Mouse (Mus musculus): ENCODE data around the gene Catsperg2. TPM values are rescaled to one million over a fixed set of nuclear protein-coding genes. Genes with fewer than 3 reads are reported as not detected.
A peak's percentile ranks its signal among the peaks of the same experiment; 100 is the strongest.

Gene Catsperg2
- total and polyA plus RNA-seq, 3 experiments: not detected

GRCm38 (mm10) chr7:29768090-29768900, 41.5 kb upstream of the Catsperg2 start, which contains the start of gene Zfp84:
Gene Zfp84 (plus strand): TSS chr7:29768552.
- peaks cover 21% of the 10 kb centered on the region for H3K79me2 ChIP-seq (ENCODE audit: control insufficient read depth, insufficient read depth, low read length, poor library complexity)
- peak within 1 kb of the TSS; percentile 93 for H3K9ac ChIP-seq (ENCODE audit: control insufficient read depth, low read depth, low read length, poor library complexity, severe bottlenecking)
- H3K36me3 ChIP-seq (ENCODE audit: control insufficient read depth in 1 of 2, insufficient read depth in 2 of 2, low read length in 2 of 2): peaks cover 0 to 8% of the 10 kb centered on the region in 2 experiments; a peak in 3 of 4 replicates
- peak; percentile 96 for DNase-seq (ENCODE audit: low read depth, low spot score)
- peak within 1 kb of the TSS; percentile 80 to 92 for H3K4me3 ChIP-seq (ENCODE audit: control insufficient read depth in 1 of 2, insufficient read depth in 1 of 2, low read depth in 2 of 2, low read length in 2 of 2)
- no peaks in the 10 kb centered on the region for H3K27me3 ChIP-seq (ENCODE audit: control insufficient read depth in 1 of 2, insufficient read depth in 2 of 2, low read length in 2 of 2)
- no peaks in the 10 kb centered on the region for H3K9me3 ChIP-seq (replicated peaks; ENCODE audit: insufficient read depth, low read length)
- peaks cover 4 to 10% of the 10 kb centered on the region in 2 experiments; a peak in 2 of 4 replicates for H3K4me1 ChIP-seq (ENCODE audit: control insufficient read depth in 1 of 2, insufficient read depth in 2 of 2, low read length in 2 of 2)
- peak within 1 kb of the TSS; percentile 97 for H3K27ac ChIP-seq (ENCODE audit: control insufficient read depth, low read depth, low read length)
- TF ChIP-seq MAZ (IDR thresholded peaks at IDR 0.05; ENCODE audit: low read depth, low read length) (peak; percentile 33; the same call in 1 of the 2 replicates), USF2 (IDR thresholded peaks at IDR 0.05; ENCODE audit: borderline replicate concordance in 1 of 2, insufficient read depth in 1 of 2, low read depth in 1 of 2, low read length in 2 of 2) (no peak), MAX (IDR thresholded peaks at IDR 0.05; ENCODE audit: low read length) (peak; percentile 81), MYC (IDR thresholded peaks at IDR 0.05; ENCODE audit: low read depth, low read length) (peak; percentile 95), RAD21 (IDR thresholded peaks at IDR 0.05; ENCODE audit: low read depth, low read length) (no peak), UBTF (IDR thresholded peaks at IDR 0.05; ENCODE audit: borderline replicate concordance, insufficient read depth, low read depth, low read length) (no peak), ZNF384 (IDR thresholded peaks at IDR 0.05; ENCODE audit: low read depth, low read length) (0 out of 2 replicates have a peak, but pooled peaks have one; percentile 8), JUND (IDR thresholded peaks at IDR 0.05; ENCODE audit: low read depth, low read length) (no peak), MAFK (IDR thresholded peaks at IDR 0.05; ENCODE audit: borderline replicate concordance, low read depth, low read length) (no peak), ZC3H11A (IDR thresholded peaks at IDR 0.05; ENCODE audit: low read depth, low read length) (no peak), POLR2AphosphoS2 (IDR thresholded peaks at IDR 0.05; ENCODE audit: low read length) (0 out of 2 replicates have a peak, but pooled peaks have one; percentile 52), TAL1 (IDR thresholded peaks at IDR 0.05; ENCODE audit: low read length) (no peak), USF1 (IDR thresholded peaks at IDR 0.05; ENCODE audit: low read depth, low read length) (0 out of 2 replicates have a peak, but pooled peaks have one; percentile 40), RCOR1 (IDR thresholded peaks at IDR 0.05; ENCODE audit: low read depth, low read length) (no peak), GATA1 (IDR thresholded peaks at IDR 0.05; ENCODE audit: low read depth, low read length) (no peak), BHLHE40 (IDR thresholded peaks at IDR 0.05; ENCODE audit: borderline replicate concordance, low read depth, low read length) (no peak), MYB (IDR thresholded peaks at IDR 0.05; ENCODE audit: low read depth, low read length) (no peak), ZKSCAN1 (IDR thresholded peaks at IDR 0.05; ENCODE audit: low read depth, low read length) (no peak), TBP (IDR thresholded peaks at IDR 0.05; ENCODE audit: low read depth, low read length) (peak; percentile 99), POLR2AphosphoS5 (IDR thresholded peaks at IDR 0.05; ENCODE audit: borderline replicate concordance, low read depth, low read length) (no peak), NRF1 (IDR thresholded peaks at IDR 0.05; ENCODE audit: insufficient read depth, low read depth, low read length, poor library complexity, severe bottlenecking) (no peak), CHD2 (IDR thresholded peaks at IDR 0.05; ENCODE audit: low read length) (peak; percentile 58), CTCF (IDR thresholded peaks at IDR 0.05 in 2 of 3, conservative IDR thresholded peaks at IDR 0.05 in 1 of 3; ENCODE audit: control insufficient read depth in 1 of 3, insufficient read depth in 1 of 3, low read depth in 2 of 3, low read length in 3 of 3, poor library complexity in 1 of 3, severe bottlenecking in 1 of 3) (peak in 2 of 3 experiments; percentile 4 to 12; a peak in 1 of 6 replicates), SIN3A (IDR thresholded peaks at IDR 0.05; ENCODE audit: low read length) (peak; percentile 87), SMC3 (IDR thresholded peaks at IDR 0.05; ENCODE audit: low read depth, low read length) (no peak), ZMIZ1 (IDR thresholded peaks at IDR 0.05; ENCODE audit: low read depth, low read length) (no peak; the same call in 1 of the 2 replicates), GABPA (IDR thresholded peaks at IDR 0.05; ENCODE audit: low read depth, low read length) (no peak), HCFC1 (IDR thresholded peaks at IDR 0.05; ENCODE audit: low read depth, low read length) (peak; percentile 95), CHD1 (IDR thresholded peaks at IDR 0.05; ENCODE audit: low read depth, low read length) (no peak), NELFE (IDR thresholded peaks at IDR 0.05; ENCODE audit: low read depth, low read length) (peak; percentile 71), MXI1 (IDR thresholded peaks at IDR 0.05; ENCODE audit: low read depth, low read length) (peak; percentile 88), MEF2A (IDR thresholded peaks at IDR 0.05; ENCODE audit: extremely low read depth, insufficient replicate concordance, low read depth, low read length, poor library complexity, severe bottlenecking) (no peak), TCF12 (IDR thresholded peaks at IDR 0.05; ENCODE audit: low read depth, low read length) (peak; percentile 25; the same call in 1 of the 2 replicates), EP300 (IDR thresholded peaks at IDR 0.05; ENCODE audit: low read depth in 1 of 2, low read length in 2 of 2) (no peak), POLR2A (IDR thresholded peaks at IDR 0.05; ENCODE audit: control insufficient read depth in 1 of 2, insufficient read depth in 1 of 2, low read depth in 1 of 2, low read length in 2 of 2, poor library complexity in 1 of 2) (peak; percentile 51 to 83; a peak in 3 of 4 replicates)
